Comparison of ENCODE assay signal across 35 mouse cellular contexts in genomic region chr1:72291925-72292324, GRCm38 (mm10). TPM values are rescaled to one million over a fixed set of nuclear protein-coding genes. Genes with fewer than 3 reads are reported as not detected.
"Had no signal": no experiment of that assay in that cellular context is flagged by ENCODE, and none has a peak within 500 bp of the region (broad histone marks: within the 10 kb centered on the region; RNA-seq: fewer than 3 reads in every experiment).

No protein-coding gene starts in this region.

- H3K4me2 ChIP-seq: heart, embryonic 11.5 days; heart, embryonic 12.5 days; heart, embryonic 13.5 days; heart, embryonic 15.5 days; hindbrain, embryonic 12.5 days; hindbrain, embryonic 13.5 days; hindbrain, embryonic 14.5 days; hindbrain, embryonic 15.5 days; intestine, embryonic 15.5 days; kidney, embryonic 15.5 days had no signal

- H3K4me3 ChIP-seq: heart, embryonic 10.5 days; heart, embryonic 12.5 days; heart, embryonic 13.5 days; heart, embryonic 15.5 days; hindbrain, embryonic 10.5 days; hindbrain, embryonic 12.5 days; hindbrain, embryonic 13.5 days; hindbrain, embryonic 15.5 days; intestine, embryonic 15.5 days; kidney, embryonic 15.5 days; layer of hippocampus, adult 2 months had no signal

- ATAC-seq: hindbrain, embryonic 16.5 days; hindbrain, postnatal 0 days; inflammation-experienced regulatory T-cells, adult 6 months; intestine, embryonic 15.5 days; intestine, embryonic 16.5 days; intestine, postnatal 0 days had no signal

- DNase-seq: heart, postnatal 10 days; heart, postnatal 14 days; heart, postnatal 36 days; heart, postnatal 4 days; kidney, adult 11 months; kidney, adult 18-20 months; kidney, postnatal 10 days; kidney, postnatal 14 days; kidney, postnatal 25 days; kidney, postnatal 4 days; layer of hippocampus, adult 9-11 months; layer of hippocampus, postnatal 36 days had no signal

- H3K9me3 ChIP-seq: heart, embryonic 10.5 days; heart, embryonic 12.5 days; heart, embryonic 13.5 days; heart, embryonic 15.5 days; hindbrain, embryonic 10.5 days; hindbrain, embryonic 12.5 days; hindbrain, embryonic 13.5 days; hindbrain, embryonic 15.5 days; intestine, embryonic 15.5 days; kidney, embryonic 15.5 days had no signal

- H3K27me3 ChIP-seq: heart, embryonic 12.5 days; heart, embryonic 13.5 days; heart, embryonic 15.5 days; hindbrain, embryonic 12.5 days; hindbrain, embryonic 13.5 days; hindbrain, embryonic 15.5 days; intestine, embryonic 15.5 days; kidney, embryonic 15.5 days had no signal

- H3K9ac ChIP-seq: heart, embryonic 12.5 days; heart, embryonic 13.5 days; heart, embryonic 15.5 days; hindbrain, embryonic 12.5 days; hindbrain, embryonic 13.5 days; hindbrain, embryonic 14.5 days; hindbrain, embryonic 15.5 days; intestine, embryonic 15.5 days; kidney, embryonic 15.5 days had no signal

- H3K36me3 ChIP-seq: heart, embryonic 10.5 days; heart, embryonic 12.5 days; heart, embryonic 13.5 days; heart, embryonic 15.5 days; intestine, embryonic 15.5 days; kidney, embryonic 15.5 days had no signal

- H3K27ac ChIP-seq: heart, embryonic 10.5 days; heart, embryonic 13.5 days; heart, embryonic 15.5 days; hindbrain, embryonic 10.5 days; hindbrain, embryonic 12.5 days; hindbrain, embryonic 13.5 days; hindbrain, embryonic 14.5 days; hindbrain, embryonic 15.5 days; hindbrain, postnatal 0 days; intestine, embryonic 15.5 days; kidney, embryonic 15.5 days; kidney, postnatal 0 days; layer of hippocampus, adult 2 months had no signal

- H3K4me1 ChIP-seq: heart, embryonic 12.5 days; heart, embryonic 13.5 days; heart, embryonic 15.5 days; intestine, embryonic 15.5 days had no signal

RNA-seq across cellular contexts. Expression of gene Tmem169, which starts 7.8 kb away (rescaled TPM):
- total RNA-seq: heart, adult 8-10 months; heart, postnatal 14 days; heart, postnatal 25 days; heart, postnatal 36 days; hematopoietic stem cell, adult 5-6 weeks had no signal
- polyA plus RNA-seq: heart, postnatal 0 days; inflammation-experienced regulatory T-cells, adult 6 months had no signal
